Mouse (Mus musculus) kidney, embryonic 15.5 days (tissue): ENCODE data around the gene Hspa1l. TPM values are rescaled to one million over a fixed set of nuclear protein-coding genes. Genes with fewer than 3 reads are reported as not detected.
A peak's percentile ranks its signal among the peaks of the same experiment; 100 is the strongest.
"Not testable (repeated sequence)": the region's sequence is repeated elsewhere in the genome, so short reads cannot be mapped to it uniquely, and the experiment has no call there.

Source experiments
- ATAC-seq: fragments of 200-750 bp; cut with Nextera tagmentation; replicated peaks from 2 replicates; pipeline ENCODE4 v1.8.0; 2017; ENCODE audit warnings: moderate TSS enrichment; ENCODE audit not compliant: low FRiP score
- H3K27ac ChIP-seq: fragments of 300-500 bp; sonication (generic); 2 replicates; pipeline ENCODE4 v1.5.1; 2015; ENCODE audit warnings: mild to moderate bottlenecking, inconsistent platforms
- H3K27me3 ChIP-seq: fragments of 300-500 bp; sonication (generic); 2 replicates; pipeline ENCODE4 v1.6.1; 2015; ENCODE audit warnings: inconsistent platforms
- H3K36me3 ChIP-seq: fragments of 300-500 bp; sonication (generic); 2 replicates; pipeline ENCODE4 v1.6.1; 2015; ENCODE audit warnings: inconsistent platforms
- H3K4me1 ChIP-seq: fragments of 300-500 bp; sonication (generic); 2 replicates; pipeline ENCODE4 v1.6.1; 2015; ENCODE audit warnings: inconsistent platforms
- H3K4me2 ChIP-seq: fragments of 300-500 bp; sonication (generic); 2 replicates; pipeline ENCODE4 v1.6.1; 2015; ENCODE audit warnings: moderate library complexity, mild to moderate bottlenecking, inconsistent platforms
- H3K4me3 ChIP-seq: fragments of 300-500 bp; sonication (generic); replicated peaks from 2 replicates; pipeline ENCODE4 v1.5.1; 2015; ENCODE audit warnings: mild to moderate bottlenecking, inconsistent platforms
- H3K9ac ChIP-seq: fragments of 300-500 bp; sonication (generic); 2 replicates; pipeline ENCODE4 v1.6.1; 2015; ENCODE audit warnings: mild to moderate bottlenecking, inconsistent platforms
- H3K9me3 ChIP-seq: fragments of 300-500 bp; sonication (generic); replicated peaks from 2 replicates; pipeline ENCODE4 v1.6.1; 2016; ENCODE audit warnings: inconsistent platforms
- WGBS: fragments of 180-500 bp; shearing (Covaris S2); methylation state at CpG from one replicate; pipeline ENCODE4 v1.1.7; 2015; ENCODE audit warnings: mixed read lengths; 5-methylcytosine and 5-hydroxymethylcytosine counted together
- polyA plus RNA-seq: library from polyadenylated mRNA; unstranded; fragments of >200 nt; fragmentation: Nextera tagmentation; extraction: Ambion mirVana; gene quantifications from 2 replicates; pipeline ENCODE4 v1.2.1, GENCODE M21; 2015

Gene Hspa1l
- polyA plus RNA-seq, 1 experiment from 2014 or later, result 1.6 TPM

DNA sequence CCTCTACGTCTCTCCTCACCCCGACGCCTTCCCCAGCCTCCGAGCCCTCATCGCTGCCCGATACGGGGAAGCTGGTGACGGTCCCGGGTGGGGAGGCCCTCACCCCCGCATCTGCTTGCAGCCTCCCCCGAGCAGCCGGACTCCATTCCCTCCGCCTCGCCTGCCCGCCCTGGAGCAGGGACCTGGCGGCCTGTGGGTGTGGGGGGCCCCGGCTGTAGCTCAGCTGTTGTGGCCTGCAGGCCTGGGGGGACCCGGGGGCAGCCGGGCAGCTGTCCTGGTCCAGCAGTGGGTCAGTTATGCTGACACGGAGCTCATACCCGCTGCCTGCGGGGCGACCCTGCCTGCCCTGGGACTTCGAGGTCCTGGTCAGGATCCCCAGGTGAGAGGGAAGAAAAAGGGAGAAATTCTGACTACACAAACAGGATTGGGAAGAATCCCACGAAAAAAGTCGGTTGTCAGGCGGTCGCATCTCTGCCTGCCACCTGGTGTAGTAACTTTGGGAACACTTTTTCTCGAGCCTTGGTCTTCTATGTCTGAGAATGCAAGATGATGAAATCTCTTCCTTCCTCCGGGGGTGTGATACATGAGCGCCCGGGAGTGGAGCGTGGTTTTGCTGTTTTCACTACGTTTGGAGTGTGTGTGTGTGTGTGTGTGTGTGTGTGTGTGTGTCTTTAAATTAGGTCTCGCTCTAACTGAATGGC lies 29.1 kb downstream of the Hspa1l start:
- Histone ChIP-seq H3K4me3 (peak overlapping the region; percentile 82), H3K27ac (peak overlapping the region; percentile 99), H3K27me3 (no peaks in the 10 kb centered on the region), H3K9me3 (no peaks in the 10 kb centered on the region), H3K4me1 (peaks cover 48% of the 10 kb centered on the region), H3K9ac (peak overlapping the region; percentile 95), H3K4me2 (peak overlapping the region; percentile 96), H3K36me3 (peaks cover 51% of the 10 kb centered on the region)
- no peak; the same call in 1 of the 2 replicates for ATAC-seq
- WGBS, result under 1% methylated on average over 35 of the region's 35 CpGs

- Histone ChIP-seq H3K36me3 (peaks cover 51% of the 10 kb centered on the region), H3K9me3 (no peaks in the 10 kb centered on the region), H3K9ac (peak overlapping the region; percentile 95), H3K4me2 (peak overlapping the region; percentile 96), H3K4me3 (peak overlapping the region; percentile 82), H3K4me1 (peaks cover 41% of the 10 kb centered on the region), H3K27ac (peak overlapping the region; percentile 99), H3K27me3 (no peaks in the 10 kb centered on the region)
- 4% methylated on average over 12 of the region's 12 CpGs for WGBS
- no peak for ATAC-seq
Observed at GRCm38 (mm10) chr17:35002153-35002865, 29.8 kb downstream of the Hspa1l start.

DNA sequence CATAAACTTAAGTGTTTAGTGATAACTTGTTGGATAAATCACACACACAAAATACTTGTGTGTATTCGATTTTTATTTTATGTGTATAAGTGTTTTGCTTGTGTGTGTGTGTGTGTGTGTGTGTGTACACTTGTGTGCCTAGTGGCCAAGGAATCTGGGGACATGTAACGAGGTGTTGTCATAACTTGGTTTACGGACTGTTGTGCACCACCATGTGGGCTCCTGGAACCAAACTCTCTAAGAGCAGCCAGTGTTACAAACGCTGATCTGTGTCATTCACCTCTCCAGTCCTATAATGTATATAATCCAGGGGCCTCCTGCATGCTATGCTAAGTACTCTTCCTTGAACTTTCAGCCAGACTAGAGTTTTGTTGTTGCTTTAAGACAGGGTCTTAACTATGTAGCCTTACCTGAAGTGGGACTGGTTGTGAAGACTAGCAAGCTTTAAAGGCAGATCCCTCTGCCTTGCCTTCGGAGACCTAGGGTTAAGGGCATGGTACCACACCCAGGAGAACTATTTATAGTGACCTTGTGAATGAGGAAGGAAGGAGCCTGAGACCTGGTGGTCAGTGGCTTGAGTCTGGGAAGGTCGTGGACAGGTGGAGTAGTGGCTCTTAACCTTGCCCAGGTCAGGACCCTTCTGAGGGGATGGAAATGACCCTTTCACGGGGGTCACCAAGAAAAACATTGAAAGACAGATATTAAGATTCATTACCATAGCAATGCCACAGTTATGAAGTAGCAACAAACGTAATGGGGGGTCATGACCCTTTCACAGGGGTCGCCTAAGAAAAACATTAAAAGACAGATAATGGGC lies 30.7 kb downstream of the Hspa1l start:
- Histone ChIP-seq H3K9me3 (no peaks in the 10 kb centered on the region), H3K27me3 (no peaks in the 10 kb centered on the region), H3K9ac (peak overlapping the region; percentile 95), H3K27ac (no peak overlapping the region), H3K4me2 (peak overlapping the region; percentile 96), H3K4me1 (peaks cover 38% of the 10 kb centered on the region), H3K4me3 (peak overlapping the region; percentile 82), H3K36me3 (peaks cover 51% of the 10 kb centered on the region)
- 44% methylated on average over 9 of the region's 9 CpGs for WGBS
- ATAC-seq, result no peak

DNA sequence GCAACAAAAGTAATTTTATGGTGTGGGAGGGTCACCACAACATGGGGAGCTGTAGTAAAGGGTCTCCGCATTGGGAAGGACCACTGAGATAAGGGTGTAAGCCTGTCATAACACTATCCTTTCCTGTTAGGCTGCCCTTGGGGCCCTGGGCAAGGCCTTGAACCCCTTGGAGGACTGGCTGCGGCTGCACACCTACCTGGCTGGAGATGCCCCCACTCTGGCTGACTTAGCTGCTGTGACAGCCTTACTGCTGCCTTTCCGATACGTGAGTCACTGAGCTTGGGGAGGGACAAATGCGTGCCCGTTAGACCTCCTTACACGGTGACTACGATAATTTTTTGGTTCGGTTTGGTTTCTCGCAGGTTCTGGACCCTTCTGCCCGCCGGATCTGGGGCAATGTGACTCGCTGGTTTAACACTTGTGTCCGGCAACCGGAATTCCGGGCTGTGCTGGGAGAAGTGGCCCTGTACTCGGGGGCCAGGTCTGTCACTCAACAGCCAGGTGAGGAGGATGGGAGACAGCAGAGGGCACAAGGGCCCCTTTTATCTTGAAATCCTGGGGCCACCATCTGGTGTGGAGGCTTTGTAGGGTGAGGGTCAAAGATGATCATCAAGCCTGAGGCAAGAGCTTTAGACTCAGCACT lies 31.7 kb downstream of the Hspa1l start:
- 0 out of 2 replicates have a peak overlapping the region, but pooled peaks have one; percentile 0 for H3K9ac ChIP-seq
- H3K4me3 ChIP-seq, result no peak overlapping the region
- H3K27me3 ChIP-seq, result no peaks in the 10 kb centered on the region
- ATAC-seq, result no peak
- WGBS, result 92% methylated on average over 17 of the region's 17 CpGs
- no peaks in the 10 kb centered on the region for H3K9me3 ChIP-seq
- no peak overlapping the region for H3K27ac ChIP-seq
- peaks cover 52% of the 10 kb centered on the region for H3K36me3 ChIP-seq
- H3K4me1 ChIP-seq, result peaks cover 29% of the 10 kb centered on the region
- no peak overlapping the region for H3K4me2 ChIP-seq

DNA sequence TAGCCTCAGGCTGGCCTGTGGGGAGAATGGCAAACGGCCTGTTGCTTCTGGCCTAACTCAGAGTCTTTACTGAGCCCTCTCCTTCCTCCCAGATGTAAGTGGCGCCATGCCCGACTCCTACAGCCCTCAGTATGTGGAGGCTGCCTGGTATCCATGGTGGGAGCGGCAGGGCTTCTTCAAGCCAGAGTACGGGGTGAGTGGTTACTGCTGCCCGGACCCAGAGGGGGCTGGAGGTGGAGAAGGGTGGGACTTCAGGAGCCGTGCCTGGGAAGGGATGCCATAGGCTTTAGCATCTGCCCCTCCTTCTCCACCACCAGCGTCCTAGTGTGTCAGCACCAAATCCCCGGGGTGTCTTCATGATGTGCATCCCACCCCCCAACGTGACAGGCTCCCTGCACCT lies 32.7 kb downstream of the Hspa1l start:
- no peak overlapping the region for H3K9ac ChIP-seq
- no peak overlapping the region for H3K4me2 ChIP-seq
- H3K4me3 ChIP-seq, result no peak overlapping the region
- peaks cover 20% of the 10 kb centered on the region for H3K4me1 ChIP-seq
- no peaks in the 10 kb centered on the region for H3K9me3 ChIP-seq
- no peaks in the 10 kb centered on the region for H3K27me3 ChIP-seq
- H3K27ac ChIP-seq, result no peak overlapping the region
- 93% methylated on average over 10 of the region's 10 CpGs for WGBS
- ATAC-seq, result no peak
- H3K36me3 ChIP-seq, result peaks cover 62% of the 10 kb centered on the region

DNA sequence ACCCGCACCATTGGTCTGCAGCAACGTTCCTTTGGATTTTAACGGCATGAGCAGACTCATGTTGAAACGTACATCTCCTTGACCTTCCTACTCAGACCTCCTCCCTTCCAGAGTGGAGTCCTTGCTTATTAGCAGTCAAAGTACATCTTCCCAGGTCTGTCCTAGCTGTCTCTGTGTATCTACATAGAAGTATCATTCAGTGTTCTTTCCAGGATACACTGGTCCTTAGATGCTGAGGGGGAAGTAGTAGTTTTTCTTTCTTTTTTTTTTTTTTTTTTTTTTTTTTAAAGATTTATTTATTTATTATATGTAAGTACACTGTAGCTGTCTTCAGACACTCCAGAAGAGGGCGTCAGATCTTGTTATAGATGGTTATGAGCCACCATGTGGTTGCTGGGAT lies 33.4 kb downstream of the Hspa1l start:
- H3K9me3 ChIP-seq, H3K27me3 ChIP-seq, H3K27ac ChIP-seq, ATAC-seq, H3K9ac ChIP-seq, H3K4me3 ChIP-seq, H3K4me2 ChIP-seq: not testable (repeated sequence)
- Histone ChIP-seq H3K4me1 (peaks cover 20% of the 10 kb centered on the region), H3K36me3 (peaks cover 69% of the 10 kb centered on the region)
- WGBS, result 91% methylated on average over 5 of the region's 5 CpGs

DNA sequence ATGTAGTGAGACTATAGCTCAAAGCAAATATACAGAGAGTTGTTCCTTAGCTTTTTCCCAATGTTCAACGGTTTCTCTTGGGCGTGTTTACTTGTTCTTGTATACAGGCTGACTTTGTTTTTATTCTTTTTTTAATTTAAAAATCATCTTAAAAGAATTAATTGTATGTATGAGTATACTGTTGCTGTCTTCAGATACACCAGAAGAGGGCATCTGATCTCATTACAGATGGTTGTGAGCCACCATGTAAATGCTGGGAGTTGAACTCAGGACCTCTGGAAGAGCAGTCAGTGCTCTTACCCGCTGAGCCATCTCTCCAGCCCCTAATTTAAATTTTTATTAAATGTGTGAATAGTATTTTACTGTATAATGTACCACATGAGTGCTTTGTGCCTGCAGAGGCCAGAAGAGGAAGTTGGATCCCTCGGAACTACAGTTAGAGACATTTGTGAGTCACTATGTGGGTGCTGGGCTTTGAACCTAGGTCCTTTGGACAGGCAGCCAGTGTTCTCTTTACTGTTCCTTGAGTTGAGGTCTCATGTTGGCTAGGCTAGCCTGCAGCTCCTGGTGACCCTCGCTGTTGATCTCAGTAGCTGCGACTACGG lies 35.0 kb downstream of the Hspa1l start:
- Histone ChIP-seq H3K27me3 (no peaks in the 10 kb centered on the region), H3K4me1 (peaks cover 13% of the 10 kb centered on the region), H3K36me3 (peaks cover 85% of the 10 kb centered on the region), H3K9me3 (no peaks in the 10 kb centered on the region), H3K27ac (no peak overlapping the region), H3K9ac (no peak overlapping the region), H3K4me3 (no peak overlapping the region), H3K4me2 (no peak overlapping the region)
- ATAC-seq, result no peak
- 97% methylated on average over 7 of the region's 7 CpGs for WGBS

GRCm38 (mm10) chr17:35009586-35009985 lies 37.1 kb downstream of the Hspa1l start:
- ATAC-seq, result no peak
- no peak overlapping the region for H3K27ac ChIP-seq
- H3K27me3 ChIP-seq, result no peaks in the 10 kb centered on the region
- H3K36me3 ChIP-seq, result peaks cover 98% of the 10 kb centered on the region
- H3K4me1 ChIP-seq, result no peaks in the 10 kb centered on the region
- H3K9me3 ChIP-seq, result no peaks in the 10 kb centered on the region
- no peak overlapping the region for H3K4me2 ChIP-seq
- WGBS, result 78% methylated on average over 7 of the region's 7 CpGs
- H3K4me3 ChIP-seq, result no peak overlapping the region
- no peak overlapping the region for H3K9ac ChIP-seq

DNA sequence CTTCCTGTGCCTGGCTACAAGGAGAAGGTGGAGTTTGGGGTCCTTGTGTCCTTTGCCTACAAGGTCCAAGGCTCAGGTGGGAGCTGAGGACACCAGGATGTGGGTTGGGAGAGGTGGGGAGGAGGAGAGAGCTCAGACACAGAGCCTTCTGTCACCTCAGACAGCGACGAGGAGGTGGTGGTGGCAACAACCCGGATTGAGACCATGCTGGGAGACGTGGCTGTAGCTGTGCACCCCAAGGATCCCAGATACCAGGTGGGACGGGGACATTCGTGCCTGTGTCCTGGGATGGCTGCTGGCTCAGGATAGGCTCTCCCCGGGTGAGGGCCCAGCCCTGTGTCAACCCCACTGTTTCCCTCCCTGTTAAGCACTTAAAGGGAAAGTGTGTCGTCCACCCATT lies 38.9 kb downstream of the Hspa1l start:
- H3K27me3 ChIP-seq, result no peaks in the 10 kb centered on the region
- H3K27ac ChIP-seq, result no peak overlapping the region
- H3K9me3 ChIP-seq, result no peaks in the 10 kb centered on the region
- H3K36me3 ChIP-seq, result peaks cover 100% of the 10 kb centered on the region
- no peak overlapping the region for H3K4me2 ChIP-seq
- 95% methylated on average over 8 of the region's 8 CpGs for WGBS
- no peak for ATAC-seq
- no peak overlapping the region for H3K9ac ChIP-seq
- H3K4me3 ChIP-seq, result no peak overlapping the region
- peaks cover 6% of the 10 kb centered on the region for H3K4me1 ChIP-seq

- Histone ChIP-seq H3K9me3 (no peaks in the 10 kb centered on the region), H3K27ac (no peak overlapping the region), H3K4me1 (peaks cover 10% of the 10 kb centered on the region), H3K36me3 (peaks cover 98% of the 10 kb centered on the region), H3K4me2 (no peak overlapping the region), H3K27me3 (no peaks in the 10 kb centered on the region), H3K9ac (no peak overlapping the region), H3K4me3 (no peak overlapping the region)
- no peak for ATAC-seq
- 83% methylated on average over 13 of the region's 13 CpGs for WGBS
Observed at GRCm38 (mm10) chr17:35012430-35012829, 39.9 kb downstream of the Hspa1l start.

- Histone ChIP-seq H3K4me2 (no peak overlapping the region), H3K36me3 (peaks cover 90% of the 10 kb centered on the region), H3K9ac (no peak overlapping the region), H3K9me3 (no peaks in the 10 kb centered on the region), H3K27ac (no peak overlapping the region), H3K4me3 (no peak overlapping the region), H3K27me3 (no peaks in the 10 kb centered on the region), H3K4me1 (peaks cover 10% of the 10 kb centered on the region)
- WGBS, result 78% methylated on average over 6 of the region's 6 CpGs
- ATAC-seq, result no peak
Observed at GRCm38 (mm10) chr17:35013221-35013620, 40.7 kb downstream of the Hspa1l start.
